Mouse (Mus musculus): ENCODE results near the gene Umps.

The Umps gene

DNA sequence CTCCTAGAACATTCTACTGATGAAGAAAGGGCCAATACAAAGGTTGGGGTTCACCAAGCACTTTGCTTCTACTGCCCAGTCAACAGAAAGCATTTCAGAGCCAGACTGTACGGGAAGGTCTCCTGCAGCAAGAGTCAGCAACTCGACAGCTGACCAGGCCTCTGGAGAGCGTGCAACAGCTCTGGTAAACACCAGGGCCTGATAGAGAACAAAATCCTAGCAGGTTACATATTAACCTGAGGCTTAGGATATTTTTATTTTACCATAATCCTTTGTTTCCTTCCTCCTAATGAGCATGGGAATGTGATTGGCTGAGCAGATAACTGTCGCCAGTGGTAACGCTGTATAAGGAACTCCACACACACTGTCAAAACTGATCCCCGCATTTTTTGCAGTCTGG is 3.3 kb downstream of the Umps start:
- DNase-seq (ENCODE audit: low spot score in 2 of 2), result no peak

DNA sequence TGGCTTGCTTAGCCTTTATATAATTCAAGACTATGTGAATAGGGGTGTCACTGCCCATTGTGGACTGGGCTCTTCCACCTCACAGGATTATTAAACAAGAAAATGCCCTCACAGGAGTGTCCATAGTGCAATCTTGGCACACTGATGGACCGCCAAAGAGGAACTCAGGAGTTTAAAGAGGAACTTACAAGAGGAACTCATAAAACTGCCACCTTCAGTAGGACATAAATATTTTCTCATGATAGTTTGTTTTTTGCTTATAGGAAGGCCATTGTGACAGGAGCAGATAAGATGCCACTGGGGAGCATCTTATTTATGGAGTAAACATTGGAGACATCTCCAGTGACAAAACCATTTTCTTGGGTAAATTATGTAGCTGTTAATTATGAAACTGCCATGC is 12.0 kb downstream of the Umps start:
- no peak for DNase-seq (ENCODE audit: low spot score in 2 of 2)

DNA sequence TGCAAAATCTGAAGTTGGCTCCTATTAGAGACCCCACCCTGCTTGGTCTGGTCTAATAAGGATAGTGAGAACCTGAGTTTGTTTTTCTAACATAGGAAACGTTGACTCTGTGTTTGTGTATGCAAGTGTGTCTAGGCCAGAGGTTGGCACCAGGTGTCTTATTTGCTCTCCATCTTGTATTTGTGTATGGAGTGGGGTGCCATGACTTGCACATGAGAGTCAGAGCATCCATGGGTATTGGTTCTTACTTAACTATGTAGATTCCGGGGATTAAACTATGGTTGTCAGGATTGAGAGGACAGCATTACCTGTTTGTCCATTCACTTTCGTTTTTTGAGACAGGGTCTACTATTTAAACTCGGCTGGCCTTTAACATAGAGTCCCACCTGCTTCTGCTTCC is 13.8 kb downstream of the Umps start:
- no peak for DNase-seq (ENCODE audit: low spot score in 2 of 2)

DNA sequence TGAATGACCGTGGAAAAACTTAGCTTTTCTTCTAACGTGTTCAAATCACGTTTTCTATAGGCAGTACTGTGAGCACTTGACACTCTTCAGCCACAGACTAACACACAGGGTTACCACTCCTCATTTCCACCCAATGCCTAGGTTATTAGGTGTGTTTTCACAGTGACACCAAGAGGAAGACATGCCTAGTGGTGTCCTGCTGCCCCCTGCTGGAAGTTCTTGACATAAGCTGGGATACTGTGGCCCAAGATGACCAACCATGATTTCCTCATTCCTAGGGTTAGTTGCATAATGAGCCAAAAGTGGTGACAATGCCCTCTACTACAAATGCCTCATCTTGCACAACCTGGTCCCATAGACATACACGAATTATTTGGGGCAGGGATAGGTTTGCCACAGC is 16.0 kb downstream of the Umps start:
- peak; percentile 49 to 65 for DNase-seq (ENCODE audit: low spot score in 2 of 2)

DNA sequence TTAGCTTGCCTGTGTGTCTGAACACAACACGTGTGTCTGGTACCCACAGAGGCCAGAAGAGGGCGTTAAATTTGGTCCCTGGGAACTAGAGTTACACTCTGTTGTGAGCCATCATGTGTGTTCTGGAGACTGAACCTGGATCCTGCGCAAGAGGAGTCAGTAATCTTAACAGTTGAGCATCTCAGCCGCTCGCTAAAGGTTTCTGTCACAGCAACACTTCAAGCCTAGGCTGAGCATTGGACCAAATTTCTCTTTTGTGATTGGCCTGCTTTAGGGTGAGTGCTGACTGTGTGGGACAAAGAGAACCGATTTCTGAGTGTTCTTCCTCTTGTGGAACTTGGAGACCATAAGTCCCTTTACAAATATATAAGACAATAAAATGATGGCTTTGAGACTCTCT is 16.5 kb downstream of the Umps start:
- DNase-seq (ENCODE audit: low spot score in 2 of 2), result no peak

DNA sequence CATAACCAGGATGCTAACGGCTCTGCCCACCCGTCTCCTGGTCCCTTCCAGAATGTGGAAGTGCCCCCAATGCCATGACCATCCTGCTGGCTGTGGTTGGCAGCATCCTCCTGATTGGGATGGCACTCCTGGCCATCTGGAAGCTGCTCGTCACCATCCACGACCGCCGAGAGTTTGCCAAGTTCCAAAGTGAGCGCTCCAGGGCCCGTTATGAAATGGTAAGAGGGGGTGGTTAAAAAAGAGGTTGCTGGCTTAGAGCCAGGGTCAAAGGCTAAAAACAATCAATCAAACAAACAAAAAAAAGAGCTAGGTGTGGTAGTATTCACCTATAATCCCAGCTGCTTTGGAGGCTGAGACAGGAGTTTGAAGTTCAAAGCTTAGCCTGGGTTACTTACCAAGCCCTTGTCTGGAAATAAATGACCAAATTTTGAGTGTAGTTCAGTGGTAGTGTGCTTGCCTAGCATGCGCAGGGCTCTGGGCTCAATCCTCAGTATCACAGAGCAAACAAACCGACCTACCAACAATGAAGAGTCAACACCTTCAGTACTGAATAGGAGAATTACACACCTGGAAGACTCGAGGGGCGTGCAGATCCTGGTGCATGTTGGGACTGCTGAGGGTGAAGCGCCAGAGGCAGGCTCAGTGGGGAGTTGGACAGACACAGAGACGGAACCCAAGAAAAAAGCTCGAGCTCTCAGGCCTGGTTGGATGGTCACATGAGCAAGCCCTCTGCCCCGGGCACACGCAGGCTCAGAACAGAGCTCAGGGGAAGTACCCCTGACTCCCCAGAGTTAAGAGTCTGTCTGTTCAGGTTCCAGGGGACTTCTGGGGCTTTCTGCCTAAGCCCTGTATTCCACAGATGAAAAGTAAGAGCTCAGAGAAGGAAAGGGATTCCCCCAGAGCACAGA is 18.9 kb downstream of the Umps start:
- no peak for DNase-seq (ENCODE audit: low spot score in 2 of 2)

DNA sequence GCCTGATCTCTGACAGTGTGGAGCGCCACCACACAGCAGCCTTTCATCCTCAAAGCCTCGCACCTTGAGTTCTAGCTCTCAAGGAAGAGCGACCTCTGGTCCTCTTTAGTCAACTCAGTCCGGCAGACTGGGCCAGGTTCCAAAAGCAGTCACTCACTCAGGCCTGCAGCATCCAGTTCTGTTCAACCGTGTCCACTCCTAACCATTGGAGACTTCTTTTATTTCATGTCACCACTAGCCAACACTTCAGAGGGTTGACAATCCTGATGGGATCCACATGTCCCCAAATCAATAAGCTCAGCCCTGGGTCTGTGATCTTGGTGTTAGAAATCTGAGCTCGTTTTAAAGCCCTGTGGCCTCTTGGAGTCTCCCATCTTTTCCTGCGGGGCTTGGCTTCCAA is 20.8 kb downstream of the Umps start:
- no peak for DNase-seq (ENCODE audit: low spot score in 2 of 2)

DNA sequence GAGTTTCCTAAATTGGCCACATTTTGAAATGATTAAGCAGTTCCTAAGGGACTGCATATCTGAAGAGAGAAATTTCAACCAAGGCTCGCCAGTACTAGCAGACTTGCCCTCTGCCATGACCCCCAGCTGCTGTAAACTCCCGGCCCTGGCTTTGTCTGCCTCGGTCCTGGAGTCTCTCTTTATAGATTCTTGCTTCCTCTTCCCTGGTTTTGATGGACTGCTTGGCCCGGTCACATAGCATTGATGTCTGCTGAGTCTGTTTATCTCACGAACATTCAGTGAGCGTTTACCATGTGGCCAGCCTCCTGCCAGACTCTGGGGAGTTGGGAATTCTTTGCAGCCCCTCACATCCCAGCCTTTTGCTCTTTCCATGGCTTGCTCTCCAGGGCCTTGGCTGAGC is 22.1 kb downstream of the Umps start:
- DNase-seq (ENCODE audit: low spot score in 2 of 2), result no peak

DNA sequence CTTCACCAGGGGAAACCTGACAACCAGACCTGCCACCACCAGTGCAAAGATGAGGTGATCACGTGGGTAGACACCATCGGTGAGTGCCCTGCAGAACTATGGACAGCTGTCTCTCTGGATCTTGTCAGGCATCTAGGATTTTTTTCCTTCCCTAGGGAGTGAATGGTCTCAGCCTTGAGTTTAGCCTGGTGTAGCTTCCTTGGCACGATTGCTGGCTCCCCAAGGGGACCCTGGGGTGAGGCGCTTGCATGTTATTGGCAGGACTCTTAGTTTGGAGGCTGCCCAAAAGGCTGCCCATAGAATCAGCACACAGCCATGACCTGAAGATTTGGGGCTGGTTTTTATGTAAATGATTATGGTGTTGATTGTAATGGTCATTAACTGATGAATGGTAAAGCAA is 22.7 kb downstream of the Umps start:
- DNase-seq (ENCODE audit: low spot score in 2 of 2), result no peak

DNA sequence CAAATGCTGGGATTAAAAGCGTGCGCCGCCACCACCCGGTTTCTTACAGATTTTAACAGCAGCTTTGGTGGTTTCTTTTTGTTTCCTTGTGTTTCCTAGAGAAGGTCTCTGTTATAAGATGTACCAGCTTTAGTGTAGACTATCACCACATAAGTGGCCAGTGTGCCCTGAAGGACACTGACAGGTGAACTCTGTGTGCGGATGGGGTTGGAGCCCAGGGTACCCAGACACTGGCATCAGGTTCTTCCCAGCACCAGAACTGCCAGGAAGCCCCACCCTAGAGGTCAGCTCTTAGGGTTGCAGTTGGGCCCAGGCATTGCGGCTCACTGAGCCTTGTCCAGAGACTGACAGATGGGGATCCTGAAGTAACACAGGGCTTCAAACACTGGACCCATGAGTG is 23.4 kb downstream of the Umps start:
- no peak for DNase-seq (ENCODE audit: low spot score in 2 of 2)

DNA sequence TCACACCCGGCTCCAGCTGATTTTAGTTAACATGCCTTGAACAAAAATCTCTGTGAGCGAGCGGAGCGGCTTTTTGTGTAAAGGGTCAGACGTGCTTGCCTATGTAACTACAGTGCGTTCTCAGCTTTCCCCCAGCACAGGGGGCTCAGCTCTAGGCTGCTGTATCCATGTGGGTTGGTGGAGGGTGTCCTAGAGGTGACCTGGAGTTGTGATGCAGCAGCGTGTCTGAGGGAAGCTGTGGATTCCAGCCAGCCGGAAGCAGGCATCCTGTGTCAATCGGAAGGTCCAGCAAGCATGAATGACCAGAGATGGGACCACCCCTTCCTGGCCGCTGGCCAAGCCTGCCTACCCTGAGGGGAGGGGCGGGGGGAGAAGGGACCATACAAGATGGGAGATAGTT is 24.5 kb downstream of the Umps start:
- DNase-seq (ENCODE audit: low spot score in 2 of 2), result no peak

DNA sequence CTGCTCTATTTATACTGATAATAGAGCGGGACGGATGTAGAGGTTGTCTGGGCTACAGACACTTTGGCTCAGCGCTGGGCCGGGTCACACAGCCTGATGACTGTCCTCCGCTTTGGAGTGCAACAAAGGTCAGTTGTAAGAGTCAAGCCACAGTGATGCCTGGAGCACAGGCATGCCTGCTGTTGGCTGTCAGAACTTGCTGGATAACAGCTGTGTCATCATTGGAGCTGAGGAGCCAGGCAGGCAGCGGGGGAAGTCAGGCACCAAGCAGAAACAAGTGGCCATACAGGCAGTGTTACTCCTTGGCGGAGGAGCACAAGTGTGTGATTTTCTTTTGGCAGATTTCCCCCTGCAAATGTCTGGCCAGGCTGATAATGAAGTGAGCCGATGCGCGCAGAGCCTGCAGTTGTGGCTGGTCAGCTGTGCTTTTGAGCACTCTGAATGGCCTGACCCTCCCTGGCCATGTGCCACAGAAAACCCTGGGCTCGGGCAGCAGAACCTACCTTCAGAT is 25.5 kb downstream of the Umps start:
- DNase-seq (ENCODE audit: low spot score in 2 of 2), result no peak

DNA sequence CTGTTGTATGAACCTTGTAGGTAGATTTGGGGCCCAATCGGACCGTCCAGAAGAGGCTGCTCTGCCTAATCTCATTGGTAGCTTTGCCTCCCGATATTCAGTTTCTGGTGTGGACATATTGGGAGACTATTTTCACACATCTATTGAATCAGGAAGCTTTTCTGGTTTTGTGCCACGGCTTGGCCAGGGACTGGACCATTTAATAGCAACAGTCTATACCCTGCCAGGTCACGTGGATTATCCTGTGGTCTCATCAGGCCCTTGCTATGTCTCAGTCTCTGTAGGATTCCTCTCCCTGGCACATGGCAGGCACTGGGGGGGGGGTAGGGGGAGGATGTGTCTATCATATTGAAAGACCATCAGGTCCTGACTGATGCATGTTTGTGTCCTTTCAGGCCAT is 26.7 kb downstream of the Umps start:
- DNase-seq (ENCODE audit: low spot score in 2 of 2), result no peak

DNA sequence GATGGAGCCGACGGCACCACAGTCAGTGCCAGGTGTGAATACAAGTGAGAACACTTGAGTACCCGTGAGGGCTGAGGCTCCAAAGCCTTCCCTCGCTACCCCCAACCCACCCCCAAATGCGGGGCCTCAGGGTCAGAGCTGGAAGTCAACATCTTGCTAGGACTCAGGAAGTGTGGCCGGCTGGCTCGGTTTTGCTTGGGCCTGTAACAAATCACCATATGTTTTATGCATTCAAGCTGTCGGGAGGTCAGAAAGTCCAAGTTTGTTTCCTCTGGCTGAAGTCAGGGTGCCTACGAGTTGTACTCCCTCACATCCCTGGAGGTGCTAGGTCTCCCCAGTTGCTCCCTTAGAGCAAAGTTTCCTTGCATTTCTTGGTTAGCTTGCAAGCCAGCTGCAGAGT is 27.2 kb downstream of the Umps start:
- no peak for DNase-seq (ENCODE audit: low spot score in 2 of 2)

DNA sequence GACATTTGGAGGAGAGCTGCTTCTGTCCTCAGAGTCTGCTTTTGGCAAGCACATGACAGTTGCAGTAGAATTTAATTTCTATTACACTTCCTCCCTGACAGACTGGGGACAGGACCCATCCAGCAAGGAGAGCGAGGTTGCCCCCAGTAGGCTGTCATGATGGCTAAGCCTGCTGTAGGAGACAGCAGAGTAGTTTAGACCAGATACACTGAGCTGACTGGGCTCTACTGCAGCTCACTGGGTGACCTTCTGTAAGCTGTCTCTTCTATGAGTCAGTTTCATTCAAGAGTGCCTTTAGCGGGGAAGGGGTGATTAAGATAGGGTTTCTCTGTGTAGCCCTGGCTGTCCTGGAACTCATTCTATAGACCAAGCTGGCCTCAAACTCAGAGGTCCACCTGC is 27.7 kb downstream of the Umps start:
- no peak for DNase-seq (ENCODE audit: low spot score in 2 of 2)

DNA sequence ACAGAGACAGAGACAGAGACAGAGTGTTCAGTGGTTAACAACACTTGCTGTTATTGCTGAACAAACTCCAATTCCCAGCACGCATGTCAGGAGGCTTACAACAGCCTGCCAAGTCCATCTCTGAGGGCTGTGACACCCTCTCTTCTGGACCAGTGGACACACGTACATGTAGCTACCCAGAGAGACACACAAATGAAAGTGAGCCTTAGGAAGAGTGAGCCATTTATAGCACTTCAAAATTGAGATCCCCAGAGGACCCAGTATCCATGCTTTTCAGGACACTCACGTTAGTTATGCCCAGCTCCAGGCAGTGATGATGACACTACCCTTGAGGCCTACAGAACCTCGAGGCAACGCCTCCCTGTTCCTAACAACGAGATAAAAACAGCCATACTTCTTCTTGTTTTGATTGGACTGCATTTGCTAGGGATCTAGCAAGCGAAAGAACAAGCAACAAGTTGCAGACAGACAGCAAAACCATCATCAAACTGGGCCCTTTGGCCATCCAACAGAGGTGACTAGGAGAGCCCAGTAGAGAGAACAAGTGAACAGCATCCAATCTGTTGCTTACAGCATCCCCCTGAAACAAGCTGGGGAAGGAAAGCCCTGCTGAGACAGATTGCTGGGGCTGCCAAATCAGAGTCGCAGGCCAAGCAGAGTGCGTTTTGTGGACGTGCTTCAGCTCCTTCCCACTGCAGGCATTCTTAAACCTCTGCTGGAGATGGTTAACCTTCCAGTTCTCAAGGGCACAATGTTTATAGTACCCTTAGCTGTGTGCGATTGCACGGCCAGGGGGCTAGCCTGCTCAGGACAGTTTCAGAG is 28.3 kb downstream of the Umps start:
- DNase-seq (ENCODE audit: low spot score in 2 of 2), result no peak

DNA sequence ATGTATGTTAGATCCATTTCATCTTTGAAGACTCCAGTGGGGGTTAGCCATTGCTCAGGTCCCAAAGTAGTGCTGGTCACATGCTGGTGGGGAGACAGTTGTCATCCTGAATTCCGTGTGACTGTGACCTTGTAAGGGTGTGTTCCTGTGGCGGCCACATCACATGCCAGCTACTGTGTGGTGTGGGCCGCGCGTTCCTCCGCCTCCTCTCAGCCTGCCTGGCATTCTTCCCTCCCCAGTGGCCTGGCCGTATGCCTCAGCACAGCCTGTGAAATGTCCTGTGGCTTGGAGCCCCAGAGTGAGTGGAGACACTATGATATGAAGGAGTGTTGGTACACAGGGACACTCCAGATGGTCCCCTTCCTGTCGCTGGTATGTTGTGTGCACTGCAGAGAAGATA is 29.3 kb downstream of the Umps start:
- no peak for DNase-seq (ENCODE audit: low spot score in 2 of 2)

DNA sequence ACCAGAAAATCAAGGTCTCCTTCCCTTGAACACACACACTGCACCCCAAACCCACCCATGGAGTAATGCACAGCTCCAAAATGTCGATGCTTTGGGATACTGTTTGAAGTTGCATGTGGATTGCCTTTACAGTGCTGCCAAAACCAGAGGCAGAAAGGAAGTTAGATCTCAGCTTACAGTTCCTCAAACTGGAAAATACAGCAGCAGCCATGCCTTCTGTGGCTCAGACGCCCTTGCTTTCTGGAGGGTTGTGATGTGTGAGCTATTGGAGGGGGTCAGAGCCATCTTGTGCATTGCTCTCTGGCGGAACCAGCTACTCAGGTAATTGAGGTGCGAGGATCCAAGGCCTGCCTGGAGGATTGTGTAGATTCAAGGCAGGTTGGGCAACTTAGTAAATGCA is 30.0 kb downstream of the Umps start:
- no peak for DNase-seq (ENCODE audit: low spot score in 2 of 2)

DNA sequence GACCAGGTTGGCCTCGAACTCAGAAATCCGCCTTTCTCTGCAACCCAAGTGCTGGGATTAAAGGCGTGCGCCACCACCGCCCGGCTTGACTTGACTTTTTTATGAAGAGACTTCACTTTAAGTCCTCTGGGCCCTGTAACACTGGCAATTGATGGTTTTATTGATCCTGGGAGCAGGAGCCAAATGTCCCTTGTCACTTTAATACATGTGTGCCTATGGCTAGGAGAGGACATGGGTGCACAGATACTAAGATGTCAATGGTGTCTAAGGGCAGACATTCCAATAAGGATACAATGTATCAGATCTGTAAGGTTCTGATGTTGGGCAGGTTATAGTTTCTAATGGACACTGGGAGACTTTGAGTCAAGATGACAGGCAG is 31.4 kb downstream of the Umps start:
- no peak for DNase-seq (ENCODE audit: low spot score in 2 of 2)

DNA sequence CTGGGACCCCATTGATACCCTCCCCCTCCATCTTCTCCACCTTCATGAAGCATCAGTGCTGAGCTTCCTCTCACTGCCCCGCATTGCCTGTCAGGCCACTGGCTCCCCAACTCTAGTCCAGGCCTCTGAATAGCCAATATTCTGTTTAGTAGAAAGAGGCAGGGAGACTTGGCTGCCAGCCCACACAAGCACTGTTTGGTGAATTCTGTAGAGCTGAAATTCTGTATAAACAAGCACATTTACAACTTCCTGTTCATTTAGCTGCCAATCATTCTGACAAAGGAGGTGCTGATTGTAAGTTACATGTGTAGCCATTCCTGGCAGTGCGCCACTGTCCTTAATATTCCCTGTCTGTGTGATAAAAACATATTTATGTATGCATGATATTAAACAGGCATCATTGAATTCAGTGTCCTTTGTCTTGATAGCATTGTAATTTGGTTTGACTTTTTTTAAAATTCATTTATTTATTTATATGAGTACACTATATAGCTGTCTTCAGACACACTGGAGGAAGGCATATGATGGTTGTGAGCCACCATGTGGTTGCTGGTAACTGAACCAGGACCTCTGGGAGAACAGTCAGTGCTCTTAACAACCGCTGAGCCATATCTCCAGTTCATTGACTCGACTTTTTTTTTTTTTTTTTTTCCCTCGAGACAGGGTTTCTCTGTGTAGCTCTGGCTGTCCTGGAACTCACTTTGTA is 32.0 kb downstream of the Umps start:
- no peak for DNase-seq (ENCODE audit: low spot score in 2 of 2)

DNA sequence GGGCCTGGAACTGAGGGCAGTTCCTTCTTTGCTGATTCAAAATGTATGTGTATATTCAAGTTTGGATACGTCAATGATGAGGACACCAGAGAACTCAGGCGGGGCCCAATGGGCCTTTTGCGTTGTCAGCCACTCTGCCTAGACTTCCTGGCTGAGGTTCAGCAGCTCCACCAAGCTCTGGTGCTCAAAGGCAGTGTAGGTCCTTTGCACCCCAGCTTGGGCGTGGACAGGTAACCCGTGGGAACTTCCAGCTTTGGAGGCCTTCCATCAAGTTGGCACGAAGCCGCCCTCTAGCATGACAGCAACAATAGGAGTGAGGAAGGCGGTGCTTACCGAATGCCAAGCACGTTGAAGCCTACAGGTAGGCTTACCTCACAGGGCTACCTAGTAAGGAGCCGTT is 33.4 kb downstream of the Umps start:
- DNase-seq (ENCODE audit: low spot score in 2 of 2), result no peak

DNA sequence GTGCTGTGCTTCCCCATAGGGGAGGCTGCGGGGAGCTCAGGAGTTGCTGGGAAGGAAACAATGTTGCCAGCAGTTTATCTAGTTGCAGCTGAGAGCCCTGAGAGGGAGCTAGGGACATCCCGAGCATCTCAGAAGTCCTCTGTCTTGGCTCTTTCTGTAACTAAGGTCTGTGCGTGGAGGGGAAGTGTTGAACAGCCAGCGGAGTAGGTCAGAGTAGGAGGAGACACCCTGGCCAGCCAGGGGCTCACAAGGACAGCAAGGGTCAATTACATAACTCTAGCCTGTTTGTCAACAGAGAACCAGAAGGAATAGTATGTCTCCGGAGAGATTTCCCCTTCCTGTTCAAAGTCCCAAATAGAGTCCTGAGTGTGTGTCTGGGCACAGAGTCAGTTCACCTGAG is 34.7 kb downstream of the Umps start:
- no peak for DNase-seq (ENCODE audit: low spot score in 2 of 2)
